Mouse (Mus musculus): Measurements from ENCODE around the gene Gm17655. TPM values are rescaled to one million over a fixed set of nuclear protein-coding genes. Genes with fewer than 3 reads are reported as not detected.
"Not testable (repeated sequence)": the region's sequence is repeated elsewhere in the genome, so short reads cannot be mapped to it uniquely, and the experiment has no call there.

Gm17655 gene
- total RNA-seq (2021) = 10 to 100 TPM in 1 of 2 experiments, 1 to 10 TPM in 1; 9.6 to 12.0 TPM

- intact Hi-C loops (cut with DNase I); DNase-seq (ENCODE audit: extremely low spot score in 1 of 2, low spot score in 2 of 2): not testable (repeated sequence)
Observed at GRCm38 (mm10) chr5:110072413-110072812, at the start of gene Gm17655. Gene Gm17655, minus strand, starts transcription at chr5:110072513.

- intact Hi-C loops (cut with DNase I) = no loop called here
Observed at GRCm38 (mm10) chr5:110109991-110110441, 37.7 kb upstream of the Gm17655 start, which contains the start of gene Zfp605. Gene Zfp605, plus strand, starts transcription at chr5:110110092.

GRCm38 (mm10) chr5:110108305-110108628 lies 36.0 kb upstream of the Gm17655 start:
- DNase-seq (ENCODE audit: extremely low spot score in 1 of 2, low spot score in 2 of 2) = no peak
- intact Hi-C loops (cut with DNase I) = no loop called here

More at GRCm38 (mm10) chr5:110109991-110110441, 37.7 kb upstream of the Gm17655 start, which contains the start of gene Zfp605:
- DNase-seq (ENCODE audit: extremely low spot score in 1 of 2, low spot score in 2 of 2) = peak; percentile 88 to 92

- intact Hi-C loops (cut with DNase I) = no loop called here
- DNase-seq (ENCODE audit: extremely low spot score in 1 of 2, low spot score in 2 of 2) = peak; percentile 94 to 99
Observed at GRCm38 (mm10) chr5:110107581-110108304, 35.4 kb upstream of the Gm17655 start, which contains the start of gene Gtpbp6. Gene Gtpbp6, minus strand, starts transcription at chr5:110108197.

GRCm38 (mm10) chr5:110106901-110107564 lies 34.7 kb upstream of the Gm17655 start:
- DNase-seq (ENCODE audit: extremely low spot score in 1 of 2, low spot score in 2 of 2) = peak in 1 of 2 experiments; percentile 75
- intact Hi-C loops (cut with DNase I) = no loop called here

- intact Hi-C loops (cut with DNase I) = no loop called here
- DNase-seq (ENCODE audit: extremely low spot score in 1 of 2, low spot score in 2 of 2) = peak in 1 of 2 experiments; percentile 61
Observed at GRCm38 (mm10) chr5:110106140-110106871, 34.0 kb upstream of the Gm17655 start.

- intact Hi-C loops (cut with DNase I) = no loop called here
- DNase-seq (ENCODE audit: extremely low spot score in 1 of 2, low spot score in 2 of 2) = peak; percentile 5 to 50
Observed at GRCm38 (mm10) chr5:110104616-110105380, 32.5 kb upstream of the Gm17655 start.

GRCm38 (mm10) chr5:110103901-110104615 lies 31.7 kb upstream of the Gm17655 start:
- peak; percentile 4 to 39 for DNase-seq (ENCODE audit: extremely low spot score in 1 of 2, low spot score in 2 of 2)
- intact Hi-C loops (cut with DNase I) = no loop called here

- intact Hi-C loops (cut with DNase I) = no loop called here
- peak; percentile 1 to 36 for DNase-seq (ENCODE audit: extremely low spot score in 1 of 2, low spot score in 2 of 2)
Observed at GRCm38 (mm10) chr5:110102853-110103625, 30.7 kb upstream of the Gm17655 start.

- DNase-seq (ENCODE audit: extremely low spot score in 1 of 2, low spot score in 2 of 2) = peak; percentile 5 to 30
- intact Hi-C loops (cut with DNase I) = no loop called here
Observed at GRCm38 (mm10) chr5:110102429-110102828, 30.1 kb upstream of the Gm17655 start.

- DNase-seq (ENCODE audit: extremely low spot score in 1 of 2, low spot score in 2 of 2) = peak; percentile 65 to 83
- intact Hi-C loops (cut with DNase I) = no loop called here
Observed at GRCm38 (mm10) chr5:110101716-110102347, 29.5 kb upstream of the Gm17655 start.

- intact Hi-C loops (cut with DNase I) = no loop called here
- DNase-seq (ENCODE audit: extremely low spot score in 1 of 2, low spot score in 2 of 2) = peak; percentile 32 to 68
Observed at GRCm38 (mm10) chr5:110100921-110101631, 28.8 kb upstream of the Gm17655 start.

- DNase-seq (ENCODE audit: extremely low spot score in 1 of 2, low spot score in 2 of 2) = peak; percentile 17 to 60
- intact Hi-C loops (cut with DNase I) = loop anchor here (5.0 kb wide), 1 partner anchor 543 kb away; the partner anchor contains the start of gene Crlf2
Observed at GRCm38 (mm10) chr5:110099656-110100580, 27.6 kb upstream of the Gm17655 start, which contains the start of gene Plcxd1. Gene Plcxd1, plus strand, starts transcription at chr5:110099969.

- intact Hi-C loops (cut with DNase I) = loop anchor here (5.0 kb wide), 1 partner anchor 542 kb away; the partner anchor contains the start of gene Crlf2
- peak in 1 of 2 experiments; percentile 36 for DNase-seq (ENCODE audit: extremely low spot score in 1 of 2, low spot score in 2 of 2)
Observed at GRCm38 (mm10) chr5:110098991-110099477, 26.7 kb upstream of the Gm17655 start.

- DNase-seq (ENCODE audit: extremely low spot score in 1 of 2, low spot score in 2 of 2) = no peak
- intact Hi-C loops (cut with DNase I) = loop anchor here (5.0 kb wide), 1 partner anchor 538 kb away; the partner anchor contains the start of gene Crlf2
Observed at GRCm38 (mm10) chr5:110094847-110095213, 22.5 kb upstream of the Gm17655 start.
